Mouse (Mus musculus): Measurements from ENCODE around the gene Ifi27l2b.

DNA sequence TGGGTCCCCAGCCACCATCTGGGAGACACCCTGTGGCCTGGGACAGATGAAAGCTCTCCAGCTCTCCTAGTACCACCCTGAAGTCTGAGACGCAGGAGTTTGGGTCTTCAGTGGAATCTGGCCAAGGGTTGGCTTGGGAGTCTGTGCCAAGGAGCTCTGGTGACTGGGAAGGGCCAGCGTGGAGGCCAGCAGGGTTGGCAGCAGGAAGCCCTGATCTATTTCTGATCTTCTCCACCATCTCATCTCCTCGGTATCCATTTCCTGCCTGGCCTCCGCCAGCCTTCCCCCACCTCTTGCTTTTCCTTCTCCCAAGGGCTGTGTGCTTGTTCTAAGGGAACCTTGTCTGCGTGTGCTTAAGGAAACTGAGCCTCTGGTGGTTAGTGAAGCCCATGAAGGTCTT lies 41.7 kb upstream of the Ifi27l2b start:
- TF ChIP-seq CTCF (conservative IDR thresholded peaks at IDR 0.05; ENCODE audit: low read length) (no peak), POU5F1 (IDR thresholded peaks at IDR 0.05; ENCODE audit: borderline replicate concordance, low read length) (no peak)
